Mouse (Mus musculus): ENCODE data around the gene Iqcd.

GRCm38 (mm10) chr5:120560129-120560615 is 28.6 kb upstream of the Iqcd start:
- TF ChIP-seq EP300 (IDR thresholded peaks at IDR 0.05; ENCODE audit: insufficient read depth, low read depth, low read length) (no peak), POLR2A (IDR thresholded peaks at IDR 0.05; ENCODE audit: insufficient read depth, low read depth, low read length) (no peak), CTCF (IDR thresholded peaks at IDR 0.05) (no peak)

All from heart, adult 2 months (tissue).